Mouse (Mus musculus) embryonic fibroblast, embryonic 13.5 days (primary cell): ENCODE measurements around the gene Sdk1. TPM values are rescaled to one million over a fixed set of nuclear protein-coding genes. Genes with fewer than 3 reads are reported as not detected.

Source experiments
- H3K27ac ChIP-seq: 2 replicates; pipeline ENCODE4 v1.5.1; 2012; ENCODE audit warnings: low read length, control low read depth, inconsistent platforms; ENCODE audit not compliant: insufficient read depth
- H3K4me1 ChIP-seq: 2 replicates; pipeline ENCODE4 v1.6.1; 2011; ENCODE audit warnings: low read length; ENCODE audit not compliant: control insufficient read depth, insufficient read depth
- H3K4me3 ChIP-seq: 2 replicates; pipeline ENCODE4 v1.5.1; 2011; ENCODE audit warnings: mild to moderate bottlenecking, control low read depth, low read length; ENCODE audit not compliant: insufficient read depth
- CTCF ChIP-seq: IDR thresholded peaks from 2 replicates; pipeline ENCODE4 v1.5.1; 2011; ENCODE audit warnings: mild to moderate bottlenecking, control low read depth, low read length, moderate library complexity, borderline replicate concordance; ENCODE audit not compliant: insufficient read depth
- POLR2A ChIP-seq: IDR thresholded peaks from 2 replicates; pipeline ENCODE4 v1.6.1; 2011; ENCODE audit warnings: low read depth, mild to moderate bottlenecking, control low read depth, low read length, moderate library complexity
- polyA plus RNA-seq: library from polyadenylated mRNA; stranded (reverse); fragments of >200 nt; gene quantifications from 2 replicates; pipeline ENCODE4 v1.2.4, GENCODE M21; 2011; ENCODE audit warnings: low read depth; ENCODE audit not compliant: missing spikeins, insufficient read length

Sdk1 gene
- polyA plus RNA-seq, 1 experiment: 6.7 TPM

GRCm38 (mm10) chr5:141844701-141845100 is 603.4 kb downstream of the Sdk1 start:
- Histone ChIP-seq H3K4me3 (no peak overlapping the region), H3K27ac (no peak overlapping the region), H3K4me1 (no peaks in the 10 kb centered on the region)
- TF ChIP-seq POLR2A (no peak), CTCF (no peak)

DNA sequence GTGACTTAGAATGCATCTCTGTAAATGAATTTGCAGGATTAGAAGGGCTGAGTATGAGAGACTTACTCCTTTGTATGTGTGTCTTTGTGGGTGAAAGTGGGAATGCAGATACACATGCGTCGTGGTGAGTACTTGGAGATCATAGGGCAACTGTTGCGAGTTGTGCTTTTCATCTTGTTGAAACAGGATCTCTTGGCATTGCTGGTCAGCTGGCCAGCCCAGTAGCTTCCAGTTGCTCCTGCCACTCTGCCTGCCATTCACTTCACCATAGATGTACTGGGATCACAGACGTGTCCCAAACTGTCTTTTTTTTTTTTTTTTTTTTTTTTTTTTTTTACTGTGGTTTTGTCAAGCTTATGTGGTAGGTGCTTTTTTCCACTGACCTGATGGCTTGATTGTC is 606.4 kb downstream of the Sdk1 start:
- H3K4me1 ChIP-seq: no peaks in the 10 kb centered on the region
- no peak overlapping the region for H3K4me3 ChIP-seq
- no peak overlapping the region for H3K27ac ChIP-seq
- TF ChIP-seq POLR2A: no peak
- no peak for TF ChIP-seq CTCF

- no peak overlapping the region for H3K27ac ChIP-seq
- H3K4me1 ChIP-seq: no peaks in the 10 kb centered on the region
- no peak for TF ChIP-seq POLR2A
- TF ChIP-seq CTCF: no peak
- H3K4me3 ChIP-seq: no peak overlapping the region
Measured at GRCm38 (mm10) chr5:141852175-141852574, 610.9 kb downstream of the Sdk1 start.

- TF ChIP-seq CTCF (no peak), POLR2A (no peak)
- no peak overlapping the region for H3K4me3 ChIP-seq
- no peaks in the 10 kb centered on the region for H3K4me1 ChIP-seq
- H3K27ac ChIP-seq: no peak overlapping the region
Measured at GRCm38 (mm10) chr5:141856447-141856846, 615.2 kb downstream of the Sdk1 start.

DNA sequence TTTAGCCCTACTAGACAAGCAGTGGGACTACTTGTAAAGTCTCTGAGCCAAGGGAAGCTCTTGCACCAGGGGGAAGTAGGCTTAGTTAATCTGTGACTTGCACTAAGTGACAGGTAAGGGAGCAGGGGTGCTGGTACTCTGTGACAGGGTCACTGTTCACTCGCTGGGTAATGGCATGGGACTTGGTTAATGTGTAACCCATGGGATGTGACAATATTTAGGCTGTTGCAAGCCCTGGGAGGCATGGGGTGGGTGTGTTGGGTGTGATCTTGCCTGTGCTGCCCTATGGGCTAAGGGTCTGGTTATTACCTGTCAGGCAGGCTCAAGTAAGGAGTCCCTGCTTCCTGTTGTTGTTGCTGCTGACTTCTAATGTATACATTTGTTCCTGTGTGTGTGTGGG is 616.5 kb downstream of the Sdk1 start:
- no peak overlapping the region for H3K4me3 ChIP-seq
- no peak overlapping the region for H3K27ac ChIP-seq
- TF ChIP-seq CTCF (no peak), POLR2A (no peak)
- no peaks in the 10 kb centered on the region for H3K4me1 ChIP-seq

DNA sequence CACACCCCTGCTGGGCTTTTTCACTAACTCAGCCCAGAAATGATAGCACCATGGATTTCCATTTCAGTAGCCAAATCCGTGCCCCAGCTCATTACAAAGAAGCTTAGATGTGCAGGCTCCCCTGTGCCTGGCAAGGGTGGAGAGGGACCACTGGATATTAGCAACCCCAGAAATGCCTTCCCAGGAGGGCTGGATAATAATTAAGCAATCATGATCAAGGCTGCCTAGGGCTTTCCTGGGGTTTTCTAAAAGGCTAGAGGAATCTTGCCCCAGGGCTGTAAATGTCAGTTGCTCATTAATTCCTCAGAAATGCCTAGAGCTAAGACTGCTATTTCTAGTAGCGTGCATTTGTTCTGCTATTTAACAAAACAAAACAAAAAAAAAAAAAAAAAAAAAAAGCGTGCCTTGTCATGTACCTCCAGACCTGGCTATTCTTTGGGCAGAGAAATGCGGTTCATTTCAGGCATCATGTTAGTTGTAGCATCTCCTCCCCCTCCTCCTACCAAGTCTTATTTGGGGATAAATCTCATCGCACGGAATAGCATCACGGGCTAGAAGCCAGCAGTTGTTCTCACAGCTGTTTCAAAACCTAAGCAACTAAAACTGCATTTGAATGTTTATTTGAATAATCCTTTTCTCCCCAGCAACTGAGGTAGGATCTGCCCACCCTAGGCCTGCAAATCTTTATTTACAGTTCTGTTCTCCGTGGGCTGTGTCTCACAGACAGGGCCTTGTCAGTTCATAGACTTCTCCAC is 617.3 kb downstream of the Sdk1 start:
- no peak for TF ChIP-seq POLR2A
- no peak for TF ChIP-seq CTCF
- H3K27ac ChIP-seq: no peak overlapping the region

DNA sequence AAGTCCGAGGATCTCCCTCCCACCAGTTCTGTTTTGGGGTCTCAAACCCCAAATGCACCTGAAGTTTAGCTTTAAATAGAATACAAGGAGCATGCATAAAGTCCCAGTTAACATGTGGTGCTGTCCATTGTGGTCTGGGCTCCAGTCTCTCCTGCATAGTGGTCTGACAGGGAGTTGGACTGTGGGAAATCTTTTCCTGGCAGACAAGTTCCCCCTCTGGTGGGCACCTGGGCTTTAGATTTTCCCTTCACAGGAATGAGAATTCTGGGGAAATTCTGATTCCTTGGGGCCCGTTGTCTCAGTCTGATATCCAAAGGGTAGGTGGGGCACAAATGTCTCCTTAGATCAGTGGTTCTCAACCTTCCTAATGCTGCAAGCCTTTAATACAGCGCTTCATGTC is 624.8 kb downstream of the Sdk1 start:
- no peaks in the 10 kb centered on the region for H3K4me1 ChIP-seq
- no peak for TF ChIP-seq POLR2A
- no peak for TF ChIP-seq CTCF
- H3K27ac ChIP-seq: no peak overlapping the region
- H3K4me3 ChIP-seq: no peak overlapping the region

More for the DNA sequence above, 617.3 kb downstream of the Sdk1 start:
- H3K4me3 ChIP-seq: no peak overlapping the region
- H3K4me1 ChIP-seq: no peaks in the 10 kb centered on the region

DNA sequence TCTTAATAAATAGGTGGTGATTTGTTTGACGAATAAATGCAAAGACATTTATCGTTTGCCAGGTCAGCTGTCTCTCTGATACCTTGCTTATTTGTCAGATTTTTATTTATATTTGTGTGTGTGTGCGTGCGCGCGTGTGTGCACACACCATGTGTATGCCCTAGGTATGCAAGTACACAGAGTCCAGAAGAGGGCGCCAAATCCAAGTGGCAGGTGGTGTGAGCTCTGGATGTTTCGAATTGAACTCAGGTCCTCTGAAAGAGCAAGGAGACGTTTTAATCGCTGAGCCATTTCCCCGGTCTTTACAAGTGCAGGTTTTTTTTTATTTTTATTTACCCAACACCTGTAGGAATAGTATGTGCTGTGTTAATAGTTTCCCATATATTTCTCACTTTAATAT is 632.5 kb downstream of the Sdk1 start:
- H3K4me3 ChIP-seq: no peak overlapping the region
- H3K4me1 ChIP-seq: no peaks in the 10 kb centered on the region
- TF ChIP-seq POLR2A: no peak
- TF ChIP-seq CTCF: no peak
- no peak overlapping the region for H3K27ac ChIP-seq

- Histone ChIP-seq H3K27ac (no peak overlapping the region), H3K4me3 (no peak overlapping the region), H3K4me1 (no peaks in the 10 kb centered on the region)
- no peak for TF ChIP-seq POLR2A
- TF ChIP-seq CTCF: no peak
Measured at GRCm38 (mm10) chr5:141880661-141881060, 639.4 kb downstream of the Sdk1 start.

- Histone ChIP-seq H3K27ac (no peak overlapping the region), H3K4me1 (no peaks in the 10 kb centered on the region), H3K4me3 (no peak overlapping the region)
- no peak for TF ChIP-seq POLR2A
- TF ChIP-seq CTCF: no peak
Measured at GRCm38 (mm10) chr5:141884111-141884647, 642.9 kb downstream of the Sdk1 start.
